17 mouse cellular contexts compared by ENCODE assay signal in the genomic region with DNA sequence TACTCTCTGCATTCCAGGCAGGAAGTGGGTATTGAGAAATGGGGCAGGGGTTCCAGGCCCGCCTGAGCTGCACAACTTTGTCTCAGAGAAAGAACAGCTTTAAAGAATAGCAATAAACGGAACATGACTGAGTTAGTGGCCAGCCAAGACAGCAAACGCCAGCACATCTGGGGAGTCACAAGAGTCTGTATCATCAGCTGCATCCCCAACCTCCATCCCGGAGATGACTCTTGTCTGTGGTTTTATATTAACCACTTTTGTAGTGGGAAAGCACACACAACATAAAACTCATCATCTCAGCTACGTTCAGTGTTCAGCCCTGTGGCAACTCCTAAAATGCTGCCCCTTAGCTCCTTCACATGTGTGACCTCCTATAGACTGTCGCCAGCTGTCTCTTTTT.
"Had no signal": no experiment of that assay in that cellular context is flagged by ENCODE, and none has a peak within 500 bp of the region (broad histone marks: within the 10 kb centered on the region; RNA-seq: fewer than 3 reads in every experiment).

No protein-coding gene starts in this region.

- H3K36me3 ChIP-seq: limb, embryonic 12.5 days; liver, embryonic 13.5 days; midbrain, embryonic 12.5 days; midbrain, embryonic 15.5 days; neural tube, embryonic 15.5 days; stomach, embryonic 15.5 days had no signal

- H3K4me2 ChIP-seq: limb, embryonic 12.5 days; liver, embryonic 13.5 days; midbrain, embryonic 12.5 days; midbrain, embryonic 15.5 days; neural tube, embryonic 15.5 days; stomach, embryonic 15.5 days had no signal

- DNase-seq: kidney, adult 2 months; kidney, postnatal 25 days; layer of hippocampus, postnatal 36 days; liver, embryonic 13.5 days; lung, adult 2 months; lung, postnatal 14 days; lung, postnatal 4 days; right cerebral cortex, adult 18-20 months; right cerebral cortex, postnatal 25 days; spleen, adult 18-20 months; thymus, postnatal 25 days had no signal

- H3K4me3 ChIP-seq: left cerebral cortex, adult 2 months; limb, embryonic 12.5 days; liver, embryonic 13.5 days; midbrain, embryonic 12.5 days; midbrain, embryonic 15.5 days; neural tube, embryonic 15.5 days; stomach, embryonic 15.5 days had no signal

- H3K27me3 ChIP-seq: midbrain, embryonic 12.5 days; midbrain, embryonic 15.5 days; neural tube, embryonic 15.5 days; stomach, embryonic 15.5 days had no signal
